Mouse (Mus musculus) gonadal fat pad, adult 2 months (tissue): ENCODE measurements around the gene Olfr1443. TPM values are rescaled to one million over a fixed set of nuclear protein-coding genes. Genes with fewer than 3 reads are reported as not detected.
"Not testable (repeated sequence)": the region's sequence is repeated elsewhere in the genome, so short reads cannot be mapped to it uniquely, and the experiment has no call there.

ENCODE experiments used
- DNase-seq: peaks from one replicate; pipeline ENCODE4 v3.0.0-alpha.2; 2012; ENCODE audit warnings: low read depth
- polyA plus RNA-seq: library from polyadenylated mRNA; depleted of rRNA; stranded (reverse); fragments of >200 nt; gene quantifications from 2 replicates; pipeline ENCODE4 v1.2.3, GENCODE M21; 2012; rRNA removed

The Olfr1443 gene
- polyA plus RNA-seq, result not detected in 2 replicates

DNA sequence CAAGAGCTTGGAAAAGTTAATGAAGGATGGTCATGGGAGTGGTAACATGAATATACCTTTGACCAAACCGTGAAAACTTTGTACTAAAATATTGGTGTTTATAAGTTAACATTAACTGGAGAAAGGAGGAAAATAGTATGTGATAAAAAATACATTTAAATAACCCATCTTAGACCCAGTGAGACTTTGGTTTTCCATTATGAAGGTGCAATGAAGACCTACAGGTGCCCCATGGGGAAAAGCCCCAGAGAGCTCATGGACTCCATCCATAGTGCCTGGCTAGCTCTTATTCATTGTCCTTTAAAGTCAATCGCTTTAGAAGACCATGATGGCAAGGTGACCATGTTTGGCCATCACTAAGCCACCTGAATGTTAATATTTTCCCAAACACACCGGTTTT is at the start of gene Olfr1443:
TSS of gene Olfr1443 (plus strand) at position 301 of the 400 bp plus-strand sequence.
- DNase-seq, result no peak

DNA sequence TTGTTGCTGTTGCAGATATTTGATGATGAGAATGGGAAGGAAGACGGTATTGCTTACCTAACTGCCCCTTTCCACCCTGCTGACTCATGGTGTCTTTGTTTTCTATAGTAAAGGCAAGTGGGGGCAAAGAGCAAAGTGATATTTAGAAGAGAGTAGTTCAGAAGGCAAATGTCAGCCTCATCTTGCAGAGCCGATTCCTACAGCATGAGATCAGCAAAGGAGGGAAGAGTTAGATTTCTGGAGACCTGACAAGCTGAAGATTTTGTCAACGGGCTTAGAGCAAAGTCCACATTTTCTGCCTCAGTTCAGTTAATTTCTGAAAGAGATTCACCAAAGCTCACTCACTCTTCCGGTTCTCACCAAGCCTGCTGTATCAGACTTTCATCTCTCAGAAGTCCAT is 44.7 kb upstream of the Olfr1443 start, which contains the start of gene Glyat:
TSS of gene Glyat (plus strand) at position 133 of the 400 bp plus-strand sequence.
- no peak for DNase-seq

DNA sequence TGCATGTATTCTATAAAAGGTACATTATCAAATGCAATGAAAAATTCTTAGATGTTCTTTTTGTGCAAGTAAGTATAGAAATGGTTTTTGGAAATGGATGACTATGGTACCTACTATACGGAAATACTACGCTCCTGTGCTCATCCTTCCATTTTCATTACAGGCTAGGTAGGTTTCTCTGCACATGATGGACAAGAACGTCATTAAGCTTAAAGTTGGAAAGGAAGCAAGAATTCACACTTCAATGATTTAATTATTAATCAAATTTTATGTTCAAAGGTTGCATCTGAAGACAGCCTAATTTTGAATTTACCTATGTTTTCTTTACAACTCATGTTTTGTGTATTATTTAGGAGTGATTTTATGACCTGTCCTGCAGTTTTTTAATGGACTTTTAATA is 43.7 kb upstream of the Olfr1443 start:
- no peak for DNase-seq

DNA sequence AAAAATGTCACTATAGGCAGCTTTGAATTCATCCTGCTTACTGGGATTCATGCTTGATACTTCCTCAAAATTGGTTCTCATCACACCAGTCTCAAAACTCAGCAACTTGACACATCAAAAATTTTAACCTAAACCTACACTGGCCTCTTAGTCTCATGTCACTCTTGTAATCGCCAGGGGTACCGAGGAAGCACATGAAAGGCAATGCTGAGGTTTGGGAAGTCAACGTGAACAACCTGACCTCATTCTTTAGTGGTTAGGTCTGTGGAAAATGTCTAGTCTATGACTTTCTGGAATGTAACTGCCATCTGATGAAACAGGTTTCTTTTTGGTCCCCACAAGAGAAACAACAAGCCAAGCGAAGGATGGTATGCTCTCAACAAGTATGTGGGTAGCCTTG is 42.9 kb upstream of the Olfr1443 start:
- no peak for DNase-seq

DNA sequence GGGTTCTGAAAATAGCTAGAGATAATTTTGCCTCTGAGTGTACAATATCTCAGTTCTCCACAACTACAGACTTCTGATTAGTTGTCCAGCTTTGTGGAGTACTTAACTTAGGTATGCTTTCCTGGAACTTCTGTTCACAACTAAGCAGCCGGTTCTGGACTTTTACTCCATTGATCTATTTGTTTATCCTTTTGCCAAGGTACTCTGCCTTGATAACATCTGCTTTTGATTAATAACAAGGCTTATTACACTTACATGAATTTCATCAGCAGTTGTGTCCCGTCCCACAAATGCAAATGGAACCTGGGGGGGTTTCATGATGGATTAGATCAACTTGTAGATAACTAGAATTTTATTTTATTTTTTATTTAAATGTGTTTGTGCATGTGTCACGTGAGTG is 41.0 kb upstream of the Olfr1443 start:
- no peak for DNase-seq

DNA sequence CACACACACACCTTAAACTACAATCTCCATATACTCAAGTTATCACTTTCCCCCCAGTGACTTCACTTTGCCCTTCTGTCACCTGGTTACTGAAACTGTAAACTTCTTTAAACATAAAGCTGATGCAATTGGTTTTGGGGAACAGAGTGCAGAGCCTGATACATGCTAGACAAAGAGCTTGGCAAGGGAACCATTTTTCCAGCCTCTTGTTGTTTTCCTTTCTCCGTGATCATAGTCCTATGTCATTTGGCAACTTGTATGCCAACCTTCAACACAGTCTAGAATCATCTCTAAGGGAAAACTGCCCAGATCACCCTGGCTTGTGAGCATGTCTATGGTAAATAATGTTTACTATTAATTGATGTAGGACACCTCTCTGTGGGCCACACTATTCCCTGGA is 39.9 kb upstream of the Olfr1443 start:
- no peak for DNase-seq

DNA sequence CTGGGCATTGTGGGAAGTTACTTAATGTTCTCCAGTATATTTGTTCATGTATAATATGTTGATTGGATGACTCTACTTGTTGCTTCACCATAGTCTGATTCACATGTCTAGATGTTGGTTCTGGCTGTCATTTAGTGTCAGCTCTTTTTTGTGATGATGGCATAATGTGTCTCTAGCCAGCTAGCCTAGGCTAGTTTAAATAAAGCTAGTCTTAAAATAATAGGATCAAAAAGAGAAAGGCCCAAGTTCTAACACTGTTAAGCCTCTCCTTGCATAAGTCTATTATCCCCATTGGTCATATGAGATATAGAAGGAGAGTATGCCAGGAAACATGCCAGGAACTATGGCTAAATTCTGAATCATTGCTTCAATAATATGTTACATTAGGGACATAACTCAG is 28.4 kb upstream of the Olfr1443 start:
- peak; percentile 73 for DNase-seq

DNA sequence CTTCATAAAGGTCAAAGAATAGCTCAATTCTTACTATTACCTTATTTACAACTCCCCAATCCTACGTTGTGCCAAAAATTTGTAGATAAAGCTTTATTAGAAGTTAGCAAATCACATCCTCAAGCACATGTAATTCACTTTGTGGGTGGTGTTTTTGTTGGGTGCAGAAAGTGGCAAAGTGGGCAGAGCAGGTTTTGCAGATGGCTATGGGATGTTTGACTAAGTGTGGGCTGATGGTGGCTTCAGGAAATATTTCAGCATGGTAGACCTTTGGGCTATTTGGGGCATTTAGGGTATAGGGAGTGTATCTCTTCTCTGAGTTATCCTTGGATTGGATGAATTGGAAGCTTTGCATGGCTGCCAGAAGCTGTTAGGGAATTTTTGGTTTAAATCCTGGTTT is 11.8 kb upstream of the Olfr1443 start:
- DNase-seq, result peak; percentile 86

DNA sequence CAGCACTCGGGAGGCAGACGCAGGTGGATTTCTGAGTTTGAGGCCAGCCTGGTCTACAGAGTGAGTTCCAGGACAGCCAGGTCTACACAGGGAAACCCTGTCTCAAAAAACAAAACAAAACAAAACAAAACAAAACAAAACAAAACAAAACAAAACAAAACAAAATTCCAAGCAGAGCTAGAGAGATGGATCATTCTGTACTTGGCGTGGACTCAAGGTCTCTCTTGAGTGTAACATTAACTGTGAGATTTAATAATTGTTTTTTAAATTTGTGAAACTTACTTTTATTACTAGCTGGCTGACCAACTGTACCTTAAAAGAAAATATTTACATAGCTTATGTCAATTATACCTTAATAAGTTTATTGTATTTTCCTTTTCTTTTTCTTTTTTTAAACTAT is 9.3 kb upstream of the Olfr1443 start:
- not testable (repeated sequence) for DNase-seq

DNA sequence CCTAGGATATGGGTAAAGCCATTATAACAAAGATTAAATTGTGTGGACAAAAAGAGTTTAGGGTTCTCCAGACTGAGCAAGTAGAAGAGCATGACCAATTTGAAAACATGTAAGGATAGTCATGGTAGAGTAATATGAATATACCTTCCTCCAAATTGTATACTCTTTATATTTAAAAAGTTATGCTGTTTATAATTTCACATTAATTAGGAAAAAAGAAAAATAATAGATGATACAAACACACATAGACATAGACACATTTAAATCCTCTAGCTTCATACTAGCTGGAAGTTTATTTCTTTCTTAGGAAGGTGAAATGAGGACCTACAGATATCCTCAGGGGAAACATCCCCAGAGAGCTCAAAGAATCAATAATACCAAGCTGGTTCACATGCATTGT is 7.8 kb upstream of the Olfr1443 start, which contains the start of gene Olfr1442:
TSS of gene Olfr1442 (plus strand) at position 301 of the 400 bp plus-strand sequence.
- DNase-seq, result no peak

DNA sequence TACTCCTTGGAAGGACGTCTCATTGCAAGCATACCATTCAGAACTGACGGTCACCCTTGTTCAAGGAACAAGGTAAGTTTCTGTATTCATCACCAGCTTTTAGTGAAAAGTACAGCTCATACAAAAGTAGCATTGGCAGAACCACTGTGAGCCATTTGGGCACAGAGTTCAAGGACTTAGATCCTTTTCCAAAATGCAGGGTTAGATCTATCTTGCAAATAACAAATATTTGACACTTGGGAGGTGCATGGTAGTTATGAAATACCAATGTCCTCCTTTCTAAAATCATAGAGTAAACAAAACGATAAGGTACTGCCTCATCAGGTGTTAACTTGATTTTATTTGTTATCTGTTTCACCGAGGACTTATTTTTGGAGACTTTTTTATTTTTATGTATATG is 6.9 kb upstream of the Olfr1443 start:
- no peak for DNase-seq

DNA sequence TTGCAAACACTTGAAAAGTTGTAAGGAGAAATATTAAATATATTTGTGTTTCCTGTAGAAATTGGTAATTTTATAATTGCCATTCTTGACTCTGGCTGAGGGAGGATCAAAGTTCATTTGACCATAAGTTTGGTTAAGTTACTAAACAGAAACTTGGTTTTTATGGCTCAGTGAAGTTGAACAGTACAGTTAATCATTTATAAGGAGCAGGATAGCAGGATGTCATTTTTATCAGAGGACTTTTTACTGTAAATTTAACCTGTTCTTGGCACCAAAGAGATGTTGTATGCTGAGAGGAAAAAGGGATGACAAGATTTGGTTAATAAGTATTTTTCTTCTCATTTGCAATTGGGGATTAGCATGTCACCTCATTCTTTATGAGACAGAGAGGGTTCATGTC is 6.7 kb downstream of the Olfr1443 start:
- no peak for DNase-seq

DNA sequence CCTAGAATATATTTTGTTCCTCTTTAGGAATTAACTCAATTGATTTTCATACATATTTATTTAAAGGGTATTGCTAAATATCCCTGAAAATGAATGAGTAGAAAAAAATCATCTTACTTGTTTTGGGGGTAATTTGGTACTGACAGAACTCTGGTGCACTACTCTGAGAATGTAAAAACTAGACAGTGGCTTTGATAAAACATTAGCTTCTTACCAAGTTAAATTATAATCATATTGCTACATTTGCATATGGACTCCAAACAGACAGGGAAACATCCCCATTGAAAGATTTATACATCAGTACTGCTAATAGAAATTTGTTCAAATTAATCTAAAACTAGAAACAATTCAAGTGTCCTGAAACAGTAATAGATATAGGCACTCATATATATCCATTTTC is 7.3 kb downstream of the Olfr1443 start:
- DNase-seq, result no peak

DNA sequence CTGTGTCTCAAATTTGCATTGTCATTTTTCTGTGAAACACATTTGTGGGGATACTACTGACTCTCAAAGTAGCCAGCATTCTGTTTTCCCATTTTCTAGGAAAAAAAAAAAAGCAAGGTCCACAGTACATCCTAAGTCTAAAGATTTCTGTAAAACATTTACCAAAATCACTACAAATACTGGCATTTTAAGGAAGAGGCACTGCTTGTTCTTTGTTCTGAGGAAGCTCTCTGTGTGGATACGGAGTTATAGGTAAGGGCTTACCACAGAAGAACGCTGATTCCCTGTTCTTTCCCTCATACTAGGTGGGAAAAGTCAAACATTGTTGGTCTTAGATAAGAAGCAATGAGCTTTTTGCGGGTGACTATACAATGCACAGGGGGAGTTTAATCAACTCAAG is 17.7 kb downstream of the Olfr1443 start, which contains the start of gene Keg1:
TSS of gene Keg1 (plus strand) at position 197 of the 400 bp plus-strand sequence.
- no peak for DNase-seq

DNA sequence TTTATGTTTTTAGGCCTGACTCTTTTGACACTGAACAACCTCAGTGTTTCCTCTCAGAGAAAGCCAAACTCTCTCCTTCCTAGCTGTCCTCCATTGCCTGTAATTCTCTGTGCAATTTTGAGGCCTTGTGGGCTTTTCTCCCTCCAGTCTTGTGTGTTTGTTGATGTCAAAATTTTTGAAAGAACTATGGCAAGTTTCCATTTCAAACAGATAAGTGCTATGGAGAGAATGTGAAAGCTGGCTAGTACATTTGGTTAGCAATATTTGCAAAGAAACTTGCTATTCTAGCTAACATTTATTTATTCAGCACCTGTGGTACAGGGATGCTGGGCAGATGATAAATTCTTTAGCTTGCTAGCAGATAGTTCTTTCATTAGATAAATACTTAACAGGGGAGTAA is 18.3 kb downstream of the Olfr1443 start:
- no peak for DNase-seq

DNA sequence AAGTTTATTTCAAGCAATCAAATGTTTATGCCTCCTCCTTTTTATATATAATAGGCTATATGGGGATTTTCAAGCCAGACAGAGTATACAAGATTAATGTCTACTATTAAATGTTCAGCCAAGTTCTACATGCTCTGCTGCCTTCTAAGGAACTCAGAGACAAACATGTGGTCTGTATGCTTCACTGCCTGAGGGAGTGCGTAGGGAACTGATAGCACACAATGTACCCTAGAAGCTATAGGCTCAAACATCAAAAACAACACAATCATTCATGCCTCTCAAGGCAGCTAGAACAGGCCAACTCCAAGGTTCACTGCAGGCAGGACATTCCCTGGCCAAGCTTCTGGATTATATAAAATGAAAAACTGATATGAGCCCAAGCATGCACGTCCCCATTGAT is 30.5 kb downstream of the Olfr1443 start:
- no peak for DNase-seq

DNA sequence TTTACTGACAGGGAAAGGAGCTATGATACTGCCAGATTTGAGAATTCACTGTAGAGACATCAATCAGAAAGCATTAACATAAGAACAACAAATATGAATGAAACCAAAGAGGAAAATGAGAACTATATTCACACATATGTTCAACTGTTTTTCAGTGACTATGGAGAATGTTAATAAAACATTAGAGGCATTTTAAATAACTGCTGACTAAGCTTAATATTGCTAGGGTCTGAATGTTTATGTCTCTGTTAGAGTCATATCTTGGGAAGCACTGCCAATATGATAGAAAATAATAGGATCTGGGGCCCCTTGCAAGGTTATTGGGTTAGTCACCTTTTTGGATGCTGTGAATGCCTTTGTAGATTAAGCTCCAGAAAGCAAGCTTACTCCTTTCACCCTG is 31.1 kb downstream of the Olfr1443 start:
- DNase-seq, result no peak

DNA sequence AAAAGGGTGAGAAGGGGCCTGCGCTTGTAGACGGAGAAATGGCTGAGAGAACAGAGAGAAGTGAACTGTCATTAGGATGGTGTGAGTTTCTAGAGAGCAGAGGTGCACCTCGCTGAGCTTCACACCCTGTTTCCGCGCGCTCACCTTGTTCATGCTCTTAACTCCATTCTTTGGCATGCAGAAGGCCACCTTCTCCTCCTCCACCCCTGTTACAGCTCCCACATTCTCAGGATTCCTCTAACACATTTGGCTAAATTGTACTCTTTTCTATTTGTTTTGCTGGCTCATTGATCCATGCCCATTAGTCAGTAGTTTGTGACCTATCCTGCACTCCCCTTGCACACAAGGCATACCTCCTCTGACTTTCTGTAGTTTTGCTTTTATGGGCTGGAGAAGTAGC is 41.3 kb downstream of the Olfr1443 start:
- no peak for DNase-seq

DNA sequence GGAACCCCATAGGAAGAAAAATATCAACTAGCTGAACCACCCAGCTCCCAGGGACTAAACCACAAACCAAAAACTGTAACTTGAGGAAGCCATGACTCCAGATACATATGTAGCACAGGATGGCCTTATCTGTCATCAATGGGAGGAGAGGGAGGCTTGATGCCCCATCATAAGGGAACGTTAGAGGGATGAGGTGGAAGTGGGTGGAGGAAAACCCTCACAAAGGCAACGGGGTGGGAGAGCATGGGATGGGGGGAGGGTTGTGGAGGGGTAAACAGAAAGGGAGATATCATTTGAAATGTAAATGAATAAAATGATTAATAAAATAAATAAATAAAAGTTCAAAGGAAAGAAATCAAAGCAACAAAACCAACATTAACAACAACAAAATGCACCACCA is 42.6 kb downstream of the Olfr1443 start:
- no peak for DNase-seq

DNA sequence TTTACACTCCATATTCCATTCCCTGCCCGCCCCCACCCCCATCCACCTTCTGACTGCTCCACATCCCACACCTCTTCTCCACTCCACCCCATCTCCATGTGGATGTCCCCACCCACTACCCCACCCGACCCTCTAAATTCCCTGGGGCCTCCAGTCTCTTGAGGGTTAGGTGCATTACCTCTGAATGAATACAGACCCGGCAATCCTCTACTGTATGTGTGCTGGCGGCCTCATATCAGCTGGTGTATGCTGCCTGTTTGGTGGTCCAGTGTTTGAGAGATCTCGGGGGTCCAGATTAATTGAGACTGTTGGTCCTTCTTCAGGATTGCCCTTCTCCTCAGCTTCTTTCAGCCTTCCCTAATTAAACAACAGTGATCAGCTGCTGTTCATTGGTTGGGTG is 43.0 kb downstream of the Olfr1443 start:
- DNase-seq, result not testable (repeated sequence)

DNA sequence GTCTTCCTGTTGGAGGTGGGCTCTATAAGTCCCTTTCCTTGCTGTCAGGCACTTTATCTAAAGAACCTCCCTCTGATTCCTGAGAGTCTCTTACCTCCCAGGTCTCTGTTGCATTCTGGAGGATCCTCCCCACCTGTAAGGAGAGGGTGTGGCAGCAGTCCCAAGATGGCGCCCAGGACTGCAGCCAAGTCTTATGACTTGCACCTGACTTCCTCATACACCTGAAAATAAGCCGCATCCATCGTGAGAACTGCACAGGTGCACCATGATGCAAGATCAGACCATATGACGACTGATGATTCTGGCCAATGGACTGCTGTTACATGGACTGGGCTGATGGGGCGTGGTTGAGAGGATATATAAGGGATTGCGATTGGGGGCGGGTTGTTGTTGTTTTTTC is 43.7 kb downstream of the Olfr1443 start:
- not testable (repeated sequence) for DNase-seq

DNA sequence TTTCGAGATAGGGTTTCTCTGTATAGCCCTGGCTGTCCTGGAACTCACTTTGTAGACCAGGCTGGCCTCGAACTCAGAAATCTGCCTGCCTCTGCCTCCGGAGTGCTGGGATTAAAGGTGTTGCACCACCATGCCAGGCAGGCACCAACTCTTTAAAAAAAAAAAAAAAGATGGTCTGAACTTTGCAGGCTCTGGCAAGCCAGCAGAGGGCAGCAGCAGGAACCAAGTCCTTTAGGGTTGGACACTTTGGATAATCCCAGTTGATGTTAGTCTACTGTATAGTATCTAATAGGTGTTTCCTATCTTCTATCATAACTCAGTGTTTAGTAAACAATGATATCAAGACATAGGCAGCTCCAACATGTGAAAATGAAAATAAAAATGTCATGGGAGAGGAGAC is 44.4 kb downstream of the Olfr1443 start:
- no peak for DNase-seq

DNA sequence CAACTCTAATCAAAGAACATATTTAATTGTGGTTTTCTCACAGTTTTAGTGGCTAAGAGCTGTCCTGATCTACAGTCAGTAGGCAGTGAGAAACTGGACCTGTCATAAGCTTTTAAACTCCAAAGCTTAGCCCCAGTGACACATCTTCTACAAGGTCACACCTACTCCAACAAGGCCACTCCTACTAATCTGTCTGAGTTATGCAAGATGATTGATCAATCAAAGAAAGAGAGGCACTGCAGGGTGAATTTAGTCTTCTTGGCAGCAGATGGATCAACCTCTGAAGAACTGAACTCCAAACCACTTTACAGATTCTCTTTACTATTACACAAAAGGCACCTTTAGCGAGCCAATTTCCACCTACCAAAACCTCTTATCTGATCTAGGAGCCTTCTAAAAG is 47.9 kb downstream of the Olfr1443 start:
- peak; percentile 99 for DNase-seq

DNA sequence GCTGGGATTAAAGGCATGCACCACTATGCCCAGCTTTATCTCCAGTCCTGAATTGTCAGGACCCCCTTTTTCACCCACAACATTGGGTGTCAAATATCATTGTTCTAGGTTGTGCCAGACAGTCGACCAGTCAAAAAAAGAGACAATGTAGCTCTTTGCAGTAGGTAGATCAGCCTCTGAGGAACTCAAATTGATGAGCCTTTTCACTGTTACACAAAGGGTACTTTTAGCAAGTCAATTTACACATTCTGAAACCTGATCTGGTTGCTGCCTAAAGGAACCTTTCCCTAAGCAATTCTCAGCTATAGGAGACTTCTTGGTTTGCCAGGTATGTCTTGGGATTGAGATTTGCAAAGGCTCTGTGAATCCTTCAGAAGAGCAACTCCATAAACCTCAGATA is 53.1 kb downstream of the Olfr1443 start:
- DNase-seq, result no peak

DNA sequence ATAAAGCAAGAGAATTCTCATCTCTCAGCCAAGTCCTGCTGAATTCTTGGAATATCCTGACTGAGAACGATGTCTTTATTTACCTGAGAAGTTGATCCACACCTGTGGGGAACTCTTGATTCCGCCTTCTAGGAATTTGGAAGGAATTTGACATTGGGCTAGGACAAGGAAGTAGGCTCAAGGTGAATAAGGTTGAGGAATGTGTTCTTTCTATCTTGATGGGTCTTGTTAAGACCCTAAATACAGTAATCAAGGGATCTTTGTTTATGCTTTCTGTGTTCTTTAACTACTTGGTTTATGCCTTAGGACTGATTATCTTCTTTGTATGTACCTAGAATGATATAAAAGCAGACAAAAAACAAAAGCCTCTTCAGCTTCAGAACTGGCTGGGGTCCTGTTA is 54.0 kb downstream of the Olfr1443 start:
- DNase-seq, result no peak
